Mouse (Mus musculus): ENCODE data around the gene Cdc42bpb. TPM values are rescaled to one million over a fixed set of nuclear protein-coding genes. Genes with fewer than 3 reads are reported as not detected.
A peak's percentile ranks its signal among the peaks of the same experiment; 100 is the strongest.

The Cdc42bpb gene
- polyA plus RNA-seq, 1 experiment, result 472 TPM

DNA sequence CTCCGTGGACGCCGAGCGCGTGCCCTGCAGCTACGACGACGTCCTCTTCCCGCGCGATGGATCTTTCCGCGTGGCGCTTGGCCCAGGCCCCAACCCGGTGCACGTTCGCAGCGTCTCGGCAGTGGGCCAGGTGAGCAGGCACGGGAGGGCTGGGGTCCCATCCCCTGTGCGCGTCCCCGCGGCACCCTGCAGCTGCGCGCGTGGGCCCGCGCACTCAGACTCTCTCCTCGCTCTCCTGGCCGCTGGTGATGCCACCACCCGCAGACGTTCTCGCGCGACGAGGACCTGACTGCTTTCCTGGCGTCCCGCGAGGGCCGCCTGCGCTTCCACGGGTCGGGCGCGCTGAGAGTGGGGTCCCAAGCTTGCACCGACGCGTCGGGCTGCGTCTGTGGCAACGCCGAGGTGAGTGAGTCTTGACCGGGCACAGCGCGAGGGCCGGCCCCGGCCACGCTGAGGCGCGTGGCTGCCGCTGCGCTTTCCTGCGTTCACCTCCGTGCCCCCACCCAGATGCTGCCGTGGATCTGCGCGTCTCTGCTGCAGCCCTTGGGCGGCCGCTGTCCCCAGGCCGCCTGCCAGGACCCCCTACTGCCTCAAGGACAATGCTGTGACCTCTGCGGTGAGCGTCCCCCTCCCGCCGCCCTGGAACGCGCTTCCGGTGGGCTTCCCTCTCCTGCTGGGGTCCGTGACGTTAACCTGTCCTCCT is 102.9 kb downstream of the Cdc42bpb start:
- Histone ChIP-seq H3K4me1 (ENCODE audit: control insufficient read depth, insufficient read depth, insufficient read length, low read length) (peaks cover 23% of the 10 kb centered on the region), H3K27ac (ENCODE audit: insufficient read depth, low read depth, low read length) (no peak overlapping the region), H3K4me3 (ENCODE audit: low read depth, low read length) (no peak overlapping the region; the same call in 1 of the 2 replicates), H3K36me3 (ENCODE audit: control insufficient read depth, insufficient read depth, low read length) (peaks cover 25% of the 10 kb centered on the region), H3K27me3 (ENCODE audit: control insufficient read depth, insufficient read depth, low read length) (peaks cover 13% of the 10 kb centered on the region; the same call in 1 of the 2 replicates)
- 60% methylated on average over 80 of the region's 80 CpGs for WGBS
- TF ChIP-seq POLR2A (IDR thresholded peaks at IDR 0.05; ENCODE audit: low read depth, low read length) (no peak), CTCF (IDR thresholded peaks at IDR 0.05; ENCODE audit: extremely low read depth, insufficient read length, insufficient replicate concordance, low read depth, low read length) (no peak)

DNA sequence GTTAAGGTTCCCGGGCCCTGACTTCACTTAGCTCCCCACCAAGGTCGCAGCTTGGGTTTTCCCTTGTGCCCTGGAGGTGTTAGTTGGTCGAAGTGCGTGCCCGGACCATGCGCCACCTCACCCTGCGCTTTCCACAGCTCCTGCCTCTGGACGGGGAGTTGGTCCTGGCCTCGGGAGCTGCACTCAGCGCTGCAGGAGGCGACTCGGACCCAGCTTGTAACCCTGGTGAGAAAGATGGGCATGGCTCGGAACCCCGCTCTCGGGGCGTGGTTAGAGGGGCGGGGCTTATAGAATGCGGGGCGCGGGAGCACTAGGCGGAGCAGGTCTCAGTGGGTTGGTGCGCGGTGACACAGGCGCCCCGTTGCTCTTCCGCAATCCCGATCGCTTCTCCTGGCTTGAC is 103.5 kb downstream of the Cdc42bpb start:
- Histone ChIP-seq H3K36me3 (ENCODE audit: control insufficient read depth, insufficient read depth, low read length) (peaks cover 25% of the 10 kb centered on the region), H3K4me3 (ENCODE audit: low read depth, low read length) (no peak overlapping the region), H3K4me1 (ENCODE audit: control insufficient read depth, insufficient read depth, insufficient read length, low read length) (peaks cover 26% of the 10 kb centered on the region), H3K27ac (ENCODE audit: insufficient read depth, low read depth, low read length) (no peak overlapping the region), H3K27me3 (ENCODE audit: control insufficient read depth, insufficient read depth, low read length) (peaks cover 13% of the 10 kb centered on the region; the same call in 1 of the 2 replicates)
- WGBS, result 52% methylated on average over 28 of the region's 28 CpGs
- no peak for TF ChIP-seq POLR2A (IDR thresholded peaks at IDR 0.05; ENCODE audit: low read depth, low read length)

- Histone ChIP-seq H3K4me3 (ENCODE audit: low read depth, low read length) (peak overlapping the region; percentile 38), H3K27ac (ENCODE audit: insufficient read depth, low read depth, low read length) (no peak overlapping the region), H3K4me1 (ENCODE audit: control insufficient read depth, insufficient read depth, insufficient read length, low read length) (peaks cover 38% of the 10 kb centered on the region), H3K36me3 (ENCODE audit: control insufficient read depth, insufficient read depth, low read length) (peaks cover 25% of the 10 kb centered on the region), H3K27me3 (ENCODE audit: control insufficient read depth, insufficient read depth, low read length) (peaks cover 13% of the 10 kb centered on the region; the same call in 1 of the 2 replicates)
- TF ChIP-seq POLR2A (IDR thresholded peaks at IDR 0.05; ENCODE audit: low read depth, low read length), result no peak
- TF ChIP-seq CTCF (IDR thresholded peaks at IDR 0.05; ENCODE audit: extremely low read depth, insufficient read length, insufficient replicate concordance, low read depth, low read length), result peak; percentile 90; the same call in 1 of the 2 replicates
- 28% methylated on average over 12 of the region's 12 CpGs for WGBS
These were observed 105.1 kb downstream of the Cdc42bpb start for GRCm38 (mm10) chr12:111272420-111272819.

DNA sequence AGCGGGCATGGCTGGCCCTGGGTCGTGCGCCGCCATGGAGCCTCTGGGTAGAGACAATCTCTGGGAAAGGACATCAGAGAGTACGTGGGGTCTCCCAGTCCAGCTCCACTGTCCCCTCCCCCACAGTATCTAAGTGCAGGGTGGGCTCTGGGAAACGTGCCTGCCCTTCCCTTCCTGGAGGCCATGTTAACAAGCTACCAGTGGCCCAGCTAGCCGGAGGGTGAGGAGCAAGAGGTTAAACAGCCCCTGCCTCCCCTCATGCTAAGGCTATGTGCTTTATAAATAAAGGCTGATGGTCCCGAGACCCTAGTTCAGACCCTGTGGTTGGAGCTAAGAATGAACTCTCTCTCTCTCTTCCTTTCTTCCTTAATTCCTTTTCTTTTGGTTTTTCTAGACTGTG is 105.6 kb downstream of the Cdc42bpb start:
- peaks cover 25% of the 10 kb centered on the region for H3K36me3 ChIP-seq (ENCODE audit: control insufficient read depth, insufficient read depth, low read length)
- WGBS, result 13% methylated on average over 8 of the region's 8 CpGs
- TF ChIP-seq POLR2A (IDR thresholded peaks at IDR 0.05; ENCODE audit: low read depth, low read length) (no peak), CTCF (IDR thresholded peaks at IDR 0.05; ENCODE audit: extremely low read depth, insufficient read length, insufficient replicate concordance, low read depth, low read length) (no peak)
- peaks cover 42% of the 10 kb centered on the region for H3K4me1 ChIP-seq (ENCODE audit: control insufficient read depth, insufficient read depth, insufficient read length, low read length)
- H3K4me3 ChIP-seq (ENCODE audit: low read depth, low read length), result peak overlapping the region; percentile 75
- no peak overlapping the region for H3K27ac ChIP-seq (ENCODE audit: insufficient read depth, low read depth, low read length)
- peaks cover 13% of the 10 kb centered on the region; the same call in 1 of the 2 replicates for H3K27me3 ChIP-seq (ENCODE audit: control insufficient read depth, insufficient read depth, low read length)

DNA sequence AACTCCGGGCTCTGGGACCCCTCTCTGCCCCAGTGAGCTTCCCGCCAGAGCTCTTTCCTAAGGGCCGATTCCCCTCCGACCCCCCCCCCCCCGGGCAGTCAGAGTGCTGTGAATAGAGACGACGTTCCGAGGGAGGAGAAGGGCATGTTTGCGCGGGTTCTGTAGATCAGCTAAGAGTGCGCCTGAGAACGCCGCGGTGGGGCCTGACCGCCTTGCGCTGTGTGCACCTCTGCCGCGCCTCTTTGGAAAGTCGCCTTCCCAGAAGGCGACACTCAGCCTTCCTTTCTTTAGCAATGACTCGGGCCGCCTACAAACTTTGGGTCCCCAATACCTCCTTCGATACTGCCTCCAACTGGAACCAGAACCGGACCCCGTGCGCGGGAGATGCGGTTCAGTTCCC is 106.1 kb downstream of the Cdc42bpb start:
- Histone ChIP-seq H3K36me3 (ENCODE audit: control insufficient read depth, insufficient read depth, low read length) (peaks cover 25% of the 10 kb centered on the region), H3K27me3 (ENCODE audit: control insufficient read depth, insufficient read depth, low read length) (peaks cover 13% of the 10 kb centered on the region; the same call in 1 of the 2 replicates), H3K27ac (ENCODE audit: insufficient read depth, low read depth, low read length) (peak overlapping the region; percentile 50; the same call in 1 of the 2 replicates), H3K4me3 (ENCODE audit: low read depth, low read length) (peak overlapping the region; percentile 75), H3K4me1 (ENCODE audit: control insufficient read depth, insufficient read depth, insufficient read length, low read length) (peaks cover 42% of the 10 kb centered on the region)
- WGBS, result 3% methylated on average over 28 of the region's 28 CpGs
- no peak for TF ChIP-seq CTCF (IDR thresholded peaks at IDR 0.05; ENCODE audit: extremely low read depth, insufficient read length, insufficient replicate concordance, low read depth, low read length)
- no peak; the same call in 1 of the 2 replicates for TF ChIP-seq POLR2A (IDR thresholded peaks at IDR 0.05; ENCODE audit: low read depth, low read length)

- peak within 1 kb of the TSS; percentile 75 for H3K4me3 ChIP-seq (ENCODE audit: low read depth, low read length)
- WGBS, result 14% methylated on average over 25 of the region's 25 CpGs
These were observed 106.8 kb downstream of the Cdc42bpb start, which contains the start of gene Amn for GRCm38 (mm10) chr12:111270629-111271277. Gene Amn (plus strand): TSS chr12:111271095.

More at GRCm38 (mm10) chr12:111270629-111271277, 106.8 kb downstream of the Cdc42bpb start, which contains the start of gene Amn:
- TF ChIP-seq POLR2A (IDR thresholded peaks at IDR 0.05; ENCODE audit: low read depth, low read length) (peak; percentile 73), CTCF (IDR thresholded peaks at IDR 0.05; ENCODE audit: extremely low read depth, insufficient read length, insufficient replicate concordance, low read depth, low read length) (no peak)
- peaks cover 20% of the 10 kb centered on the region for H3K36me3 ChIP-seq (ENCODE audit: control insufficient read depth, insufficient read depth, low read length)
- peaks cover 42% of the 10 kb centered on the region for H3K4me1 ChIP-seq (ENCODE audit: control insufficient read depth, insufficient read depth, insufficient read length, low read length)
- peak within 1 kb of the TSS; percentile 62 for H3K27ac ChIP-seq (ENCODE audit: insufficient read depth, low read depth, low read length)
- H3K27me3 ChIP-seq (ENCODE audit: control insufficient read depth, insufficient read depth, low read length), result peaks cover 12% of the 10 kb centered on the region; the same call in 1 of the 2 replicates

Data from small intestine, adult 2 months (tissue).